Mouse (Mus musculus) embryonic fibroblast, embryonic 13.5 days (primary cell): ENCODE measurements around the gene Uncx. TPM values are rescaled to one million over a fixed set of nuclear protein-coding genes. Genes with fewer than 3 reads are reported as not detected.

Experiments
- H3K27ac ChIP-seq: 2 replicates; pipeline ENCODE4 v1.5.1; 2012; ENCODE audit warnings: low read length, control low read depth, inconsistent platforms; ENCODE audit not compliant: insufficient read depth
- H3K4me1 ChIP-seq: 2 replicates; pipeline ENCODE4 v1.6.1; 2011; ENCODE audit warnings: low read length; ENCODE audit not compliant: control insufficient read depth, insufficient read depth
- H3K4me3 ChIP-seq: 2 replicates; pipeline ENCODE4 v1.5.1; 2011; ENCODE audit warnings: mild to moderate bottlenecking, control low read depth, low read length; ENCODE audit not compliant: insufficient read depth
- CTCF ChIP-seq: IDR thresholded peaks from 2 replicates; pipeline ENCODE4 v1.5.1; 2011; ENCODE audit warnings: mild to moderate bottlenecking, control low read depth, low read length, moderate library complexity, borderline replicate concordance; ENCODE audit not compliant: insufficient read depth
- POLR2A ChIP-seq: IDR thresholded peaks from 2 replicates; pipeline ENCODE4 v1.6.1; 2011; ENCODE audit warnings: low read depth, mild to moderate bottlenecking, control low read depth, low read length, moderate library complexity
- polyA plus RNA-seq: library from polyadenylated mRNA; stranded (reverse); fragments of >200 nt; gene quantifications from 2 replicates; pipeline ENCODE4 v1.2.4, GENCODE M21; 2011; ENCODE audit warnings: low read depth; ENCODE audit not compliant: missing spikeins, insufficient read length

Gene Uncx
- polyA plus RNA-seq, 1 experiment: not detected

GRCm38 (mm10) chr5:139559782-139560181 lies 16.5 kb downstream of the Uncx start:
- Histone ChIP-seq H3K4me3 (no peak overlapping the region), H3K4me1 (no peaks in the 10 kb centered on the region), H3K27ac (no peak overlapping the region)
- TF ChIP-seq POLR2A (no peak), CTCF (no peak)

GRCm38 (mm10) chr5:139561363-139562001 lies 18.2 kb downstream of the Uncx start:
- TF ChIP-seq POLR2A (no peak), CTCF (no peak)
- H3K4me3 ChIP-seq: no peak overlapping the region
- no peak overlapping the region for H3K27ac ChIP-seq
- H3K4me1 ChIP-seq: no peaks in the 10 kb centered on the region

- TF ChIP-seq POLR2A (no peak), CTCF (no peak)
- no peak overlapping the region for H3K27ac ChIP-seq
- no peak overlapping the region for H3K4me3 ChIP-seq
- no peaks in the 10 kb centered on the region for H3K4me1 ChIP-seq
Observed at GRCm38 (mm10) chr5:139564663-139565062, 21.4 kb downstream of the Uncx start.

GRCm38 (mm10) chr5:139565462-139565861 lies 22.2 kb downstream of the Uncx start:
- TF ChIP-seq CTCF: no peak
- TF ChIP-seq POLR2A: no peak
- Histone ChIP-seq H3K4me1 (no peaks in the 10 kb centered on the region), H3K27ac (no peak overlapping the region), H3K4me3 (no peak overlapping the region)

GRCm38 (mm10) chr5:139566640-139567399 lies 23.5 kb downstream of the Uncx start:
- H3K4me3 ChIP-seq: no peak overlapping the region
- H3K27ac ChIP-seq: no peak overlapping the region
- TF ChIP-seq POLR2A (no peak), CTCF (no peak)
- no peaks in the 10 kb centered on the region for H3K4me1 ChIP-seq

- Histone ChIP-seq H3K4me1 (0 out of 2 replicates have a peak, but pooled peaks cover 3% of the 10 kb centered on the region), H3K4me3 (no peak overlapping the region), H3K27ac (no peak overlapping the region)
- TF ChIP-seq CTCF (no peak), POLR2A (no peak)
Observed at GRCm38 (mm10) chr5:139568079-139568478, 24.8 kb downstream of the Uncx start.

GRCm38 (mm10) chr5:139572526-139572925 lies 29.2 kb downstream of the Uncx start:
- H3K4me3 ChIP-seq: no peak overlapping the region
- no peak overlapping the region for H3K27ac ChIP-seq
- 0 out of 2 replicates have a peak, but pooled peaks cover 3% of the 10 kb centered on the region for H3K4me1 ChIP-seq
- no peak for TF ChIP-seq POLR2A
- TF ChIP-seq CTCF: no peak

- Histone ChIP-seq H3K4me3 (no peak overlapping the region), H3K4me1 (0 out of 2 replicates have a peak, but pooled peaks cover 3% of the 10 kb centered on the region), H3K27ac (no peak overlapping the region)
- no peak for TF ChIP-seq CTCF
- TF ChIP-seq POLR2A: no peak
Observed at GRCm38 (mm10) chr5:139573606-139574311, 30.5 kb downstream of the Uncx start.

- Histone ChIP-seq H3K4me1 (0 out of 2 replicates have a peak, but pooled peaks cover 3% of the 10 kb centered on the region), H3K27ac (no peak overlapping the region), H3K4me3 (no peak overlapping the region)
- no peak for TF ChIP-seq POLR2A
- no peak for TF ChIP-seq CTCF
Observed at GRCm38 (mm10) chr5:139575054-139575453, 31.8 kb downstream of the Uncx start.
